Mouse (Mus musculus) lung, adult 18-20 months (tissue): ENCODE data around the gene Erv3.
"Not testable (repeated sequence)": the region's sequence is repeated elsewhere in the genome, so short reads cannot be mapped to it uniquely, and the experiment has no call there.

Experiments used
- DNase-seq, 2 experiments: peaks; one replicate each; pipeline ENCODE4 v3.0.0; 2022; ENCODE audit warnings: mixed read lengths in 2 of 2

Erv3 gene

DNA sequence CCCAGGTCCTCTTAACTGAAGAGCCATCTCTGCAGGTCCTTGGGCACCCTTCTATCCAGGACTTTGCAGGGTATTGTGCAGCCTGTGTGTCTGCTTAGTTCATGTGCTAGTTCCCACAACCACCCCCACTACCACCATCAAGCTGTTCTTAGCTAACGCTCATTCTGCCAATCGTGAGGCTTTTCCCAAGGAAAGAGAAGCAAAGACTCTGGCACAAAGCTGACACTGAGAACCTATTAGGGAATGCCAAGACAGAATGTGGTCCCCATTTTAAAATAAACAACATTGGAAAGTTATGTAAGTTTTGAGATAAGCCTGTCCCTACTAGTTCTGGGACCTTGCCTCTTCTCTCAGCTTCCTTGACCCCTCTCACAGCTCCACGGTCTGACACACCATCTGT lies 3.9 kb upstream of the Erv3 start:
- DNase-seq: no peak

DNA sequence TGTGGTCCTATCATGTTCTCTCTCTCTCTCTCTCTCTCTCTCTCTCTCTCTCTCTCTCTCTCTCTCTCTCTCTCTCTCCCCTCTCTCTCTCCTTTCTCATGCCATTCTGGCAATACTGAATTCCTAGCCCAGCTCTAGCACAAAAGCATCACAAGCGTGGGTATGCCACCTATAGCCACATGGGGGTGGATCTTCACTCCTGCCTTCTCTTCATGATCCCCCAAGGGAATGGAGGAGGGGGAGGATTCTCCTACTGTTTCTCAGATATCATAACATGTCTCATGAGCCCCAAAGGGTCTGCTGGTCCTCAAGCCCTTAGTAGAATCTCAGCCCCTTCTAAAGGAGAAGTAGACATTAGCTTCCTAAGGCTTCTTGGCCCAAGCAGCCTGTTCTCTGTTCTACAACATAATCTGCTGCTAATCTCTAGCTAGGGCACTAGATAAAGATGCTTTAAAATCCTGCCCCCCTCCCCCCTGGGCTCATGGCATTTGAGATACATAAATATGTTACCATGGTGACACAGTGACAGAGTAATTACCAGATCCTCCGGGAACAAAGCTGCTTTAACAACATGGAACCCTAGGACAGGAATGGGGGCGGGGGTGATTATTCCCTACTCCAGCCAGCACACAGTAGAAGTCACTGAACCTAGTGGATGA lies 3.2 kb upstream of the Erv3 start:
- no peak for DNase-seq

DNA sequence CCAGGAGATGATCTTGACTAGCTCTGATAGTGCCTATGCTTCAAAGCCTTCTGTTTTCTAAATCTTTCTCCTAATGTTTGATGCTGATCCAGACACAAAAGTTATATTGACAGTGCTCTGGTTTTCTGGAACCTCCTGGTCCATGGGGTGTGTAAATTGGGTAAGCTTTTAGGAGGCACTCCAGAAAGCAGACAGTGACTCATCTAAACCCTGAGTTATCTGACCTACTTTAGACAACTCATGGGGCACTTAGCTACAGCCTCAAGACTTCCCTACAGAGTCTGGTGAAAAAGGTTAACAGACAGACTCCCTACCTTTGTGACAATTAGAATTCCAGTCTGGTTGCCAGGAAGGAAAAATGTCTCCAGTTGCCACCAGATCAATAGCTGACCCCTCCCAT lies 1.7 kb downstream of the Erv3 start:
- DNase-seq: no peak

DNA sequence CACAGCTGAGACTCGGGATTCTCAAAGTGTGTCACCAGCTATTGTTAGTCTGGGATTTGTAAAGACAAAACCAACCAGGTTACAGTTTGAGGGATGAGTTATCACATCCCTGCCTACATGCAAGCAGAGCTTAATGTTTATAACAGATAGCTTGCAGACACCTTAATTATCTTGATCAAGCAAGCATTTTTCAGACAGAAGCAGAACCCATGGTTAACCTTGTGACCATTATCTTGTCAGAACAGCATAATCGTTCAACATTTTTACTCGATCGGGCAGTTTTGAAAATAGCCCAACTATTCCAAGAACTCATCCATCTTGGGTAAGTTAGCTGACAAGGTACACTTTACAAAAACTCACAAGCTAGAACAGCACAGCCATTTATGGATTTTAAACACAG lies 5.8 kb downstream of the Erv3 start:
- no peak for DNase-seq

DNA sequence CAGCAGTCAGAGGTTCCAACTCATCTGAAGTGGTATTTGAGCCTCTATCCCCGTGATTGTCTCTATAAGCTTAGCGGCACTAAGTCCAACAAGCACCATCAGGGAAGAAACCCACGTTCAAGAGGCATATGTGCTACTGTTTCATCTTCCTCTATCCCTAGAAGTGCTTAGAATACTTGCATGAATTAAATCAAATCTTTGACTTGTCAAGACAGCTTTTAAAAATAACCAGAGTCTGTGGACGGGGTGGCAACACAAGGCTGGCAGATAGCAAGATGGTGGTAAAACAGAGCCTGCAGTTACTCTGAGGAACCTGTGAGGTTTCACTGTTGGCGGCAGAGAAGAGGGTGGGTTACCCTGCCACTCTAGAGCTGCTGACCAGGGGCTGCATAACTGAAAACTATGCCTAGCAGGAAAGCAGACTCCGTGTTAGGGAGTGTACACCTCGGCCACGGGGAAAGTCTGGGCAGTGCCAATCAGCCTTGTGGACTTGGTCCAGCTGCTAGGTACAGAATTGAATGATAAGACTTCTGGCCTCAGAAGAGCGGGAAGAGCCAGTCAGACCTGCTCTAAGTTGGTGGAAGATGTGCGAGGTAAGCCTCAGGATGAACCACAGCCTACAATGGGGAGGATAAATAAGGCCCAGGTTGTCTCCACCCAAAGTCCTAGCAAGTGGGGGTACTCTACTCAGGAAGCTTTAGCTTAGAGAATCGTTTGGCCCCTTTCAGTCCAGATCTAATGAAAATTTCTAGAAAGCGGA lies 8.0 kb downstream of the Erv3 start:
- no peak for DNase-seq

DNA sequence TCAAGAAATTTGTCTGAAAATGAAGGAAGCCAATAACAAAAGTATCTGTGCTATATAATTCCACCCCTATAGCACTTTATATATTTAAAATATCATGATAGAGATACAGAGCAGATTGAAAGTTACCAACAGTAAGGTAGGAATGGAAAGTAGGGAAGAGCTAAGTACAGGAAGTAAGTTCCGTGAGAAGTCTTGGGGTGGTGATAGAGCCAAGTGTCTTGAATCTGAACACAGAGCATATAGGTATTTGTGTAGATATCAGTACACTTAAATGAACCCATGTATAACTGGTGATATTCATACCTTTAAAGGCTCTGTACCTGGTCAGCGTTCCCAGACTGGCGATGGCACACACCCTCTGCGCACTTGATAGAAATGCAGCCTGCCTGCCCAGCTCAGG lies 9.5 kb downstream of the Erv3 start:
- no peak for DNase-seq

DNA sequence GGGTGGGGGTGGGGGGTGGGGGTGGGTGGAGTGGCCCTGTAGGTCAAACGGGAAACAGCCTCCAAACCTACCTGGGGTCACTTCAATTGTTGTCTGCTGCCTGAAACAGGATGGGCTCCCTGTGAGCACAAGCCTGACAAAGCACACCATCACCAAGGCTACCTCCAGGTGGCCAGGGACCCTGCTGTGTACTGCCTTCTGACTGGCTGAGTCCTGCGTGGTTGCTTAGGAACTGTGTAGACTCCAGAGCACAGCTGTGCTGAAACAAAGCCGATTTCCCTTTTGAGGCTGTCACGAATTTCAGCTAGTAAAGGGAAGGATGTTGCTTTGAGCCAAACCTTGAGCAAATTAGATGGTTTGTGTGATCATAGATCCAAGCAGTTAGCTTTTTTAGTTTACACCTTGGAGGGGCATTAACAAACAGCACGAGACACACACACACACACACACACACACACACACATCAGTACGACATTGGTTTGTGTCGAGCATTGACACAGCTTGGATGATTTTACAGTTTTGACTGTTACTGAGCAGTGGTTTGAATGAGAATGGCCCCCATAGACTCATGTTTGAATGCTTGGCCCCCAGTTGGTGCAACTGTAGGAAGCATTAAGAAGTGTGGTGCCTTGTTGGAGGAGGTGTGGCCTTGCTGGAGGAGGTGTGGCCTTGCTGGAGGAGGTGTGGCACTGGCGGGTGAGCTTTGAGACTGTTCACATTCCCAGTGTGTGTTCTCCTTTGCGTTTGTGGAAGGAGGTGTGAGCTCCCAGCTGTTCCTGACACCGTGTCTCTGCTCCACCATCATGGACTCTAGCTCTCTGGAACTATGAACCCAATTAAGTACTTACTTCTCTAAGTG lies 11.8 kb downstream of the Erv3 start:
- DNase-seq: peak; percentile 21 to 39

DNA sequence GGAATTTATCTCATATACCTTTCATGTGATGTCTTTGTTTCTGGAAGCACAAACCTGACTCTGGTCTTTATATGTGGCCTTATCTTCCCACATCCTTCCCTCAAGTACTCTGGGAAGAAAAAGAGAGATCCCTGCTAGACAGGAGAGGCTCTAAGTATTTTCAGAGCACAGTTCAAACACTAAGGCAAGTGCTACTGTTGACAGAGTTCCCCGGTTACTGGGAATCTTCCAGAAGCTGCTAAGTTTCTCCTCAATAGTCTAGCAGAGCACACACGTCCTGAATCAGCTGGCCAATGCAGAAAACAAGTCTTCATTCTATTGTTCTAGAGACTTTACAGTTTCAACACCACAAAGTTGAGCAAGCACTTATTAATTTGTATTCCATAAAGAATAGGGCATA lies 12.7 kb downstream of the Erv3 start:
- peak in 1 of 2 experiments; percentile 23 for DNase-seq

DNA sequence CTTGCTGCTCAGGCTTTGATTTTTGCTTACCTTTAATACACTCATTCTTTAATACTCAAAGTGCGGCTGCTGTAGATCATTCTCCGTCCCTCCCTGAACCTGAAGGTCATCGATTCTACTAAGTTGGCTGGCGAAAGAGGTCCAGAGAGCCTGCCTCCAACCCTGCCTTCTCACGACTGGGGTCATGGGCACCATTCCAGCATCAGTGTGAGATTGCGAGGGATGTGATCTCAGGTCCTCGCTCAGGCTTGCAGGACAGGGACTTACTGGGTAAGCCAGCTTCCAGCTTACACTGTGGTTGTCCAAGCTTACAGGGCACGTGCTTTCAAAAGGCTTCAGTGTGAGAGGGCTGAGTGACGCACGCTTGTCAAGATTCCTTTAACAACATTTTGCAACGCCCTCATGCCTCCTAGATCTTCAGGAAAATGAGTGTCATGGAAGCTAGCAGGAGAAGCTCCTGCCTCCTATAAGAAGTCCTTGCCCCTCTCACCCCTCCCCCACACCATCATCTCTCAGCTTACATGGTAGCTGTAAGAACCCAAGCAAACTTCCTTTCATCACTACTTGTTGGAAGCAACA lies 13.3 kb downstream of the Erv3 start:
- DNase-seq: peak; percentile 52 to 62

DNA sequence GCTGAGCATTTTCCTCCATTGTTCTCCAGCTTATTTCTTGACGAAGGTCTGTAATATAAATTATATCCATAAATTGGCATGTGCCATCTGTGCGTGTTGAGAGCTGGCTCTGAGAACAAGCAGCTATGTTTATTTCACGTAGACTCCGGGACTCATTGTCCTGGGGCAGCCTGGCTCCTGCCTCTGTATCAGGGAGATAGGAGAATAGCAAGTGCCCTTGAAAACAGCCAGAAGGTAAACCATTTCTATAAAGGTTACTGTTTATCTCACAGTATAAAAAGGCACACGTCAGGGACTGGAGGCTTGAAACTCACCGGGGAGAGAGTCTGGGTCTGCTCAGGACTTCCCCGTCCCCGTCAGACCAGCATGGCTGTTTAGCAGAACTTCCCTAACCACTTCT lies 13.9 kb downstream of the Erv3 start:
- no peak for DNase-seq

DNA sequence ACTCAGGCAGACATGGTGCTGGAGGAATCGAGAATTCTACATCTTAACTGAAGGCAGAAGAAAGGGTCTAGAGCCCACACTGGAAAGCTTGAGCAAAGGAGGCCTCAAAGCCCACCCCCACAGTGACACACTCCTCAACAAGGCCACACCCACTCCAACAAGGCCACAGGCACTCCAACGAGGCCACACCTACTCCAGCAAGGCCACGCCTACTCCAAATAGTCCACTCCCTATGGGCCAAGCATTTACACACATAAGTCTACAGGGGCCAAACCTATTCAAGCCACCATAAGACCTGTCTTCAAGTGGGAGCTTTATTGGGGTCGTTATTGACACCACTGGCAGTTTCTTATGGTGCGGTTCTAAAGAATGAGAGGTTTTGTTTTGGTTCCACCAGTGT lies 17.0 kb downstream of the Erv3 start:
- DNase-seq: no peak

DNA sequence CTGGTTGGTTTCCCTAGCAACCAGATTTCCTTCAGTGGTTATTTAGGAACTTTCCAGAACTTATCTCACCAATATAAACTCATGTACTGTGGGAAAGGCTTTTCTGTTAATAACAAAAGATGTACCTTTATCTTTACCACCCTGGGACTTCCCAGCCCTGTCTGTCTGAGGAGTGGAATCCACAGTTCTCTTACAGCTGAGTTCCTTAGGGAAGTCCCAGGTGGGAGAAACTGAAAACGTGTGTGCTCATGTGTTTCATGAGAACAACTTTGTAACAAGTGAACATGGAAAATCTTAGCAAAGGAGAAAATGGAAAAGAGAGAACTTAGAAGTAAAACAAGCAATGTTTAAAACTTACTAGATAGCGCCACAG lies 18.2 kb downstream of the Erv3 start:
- DNase-seq: no peak

DNA sequence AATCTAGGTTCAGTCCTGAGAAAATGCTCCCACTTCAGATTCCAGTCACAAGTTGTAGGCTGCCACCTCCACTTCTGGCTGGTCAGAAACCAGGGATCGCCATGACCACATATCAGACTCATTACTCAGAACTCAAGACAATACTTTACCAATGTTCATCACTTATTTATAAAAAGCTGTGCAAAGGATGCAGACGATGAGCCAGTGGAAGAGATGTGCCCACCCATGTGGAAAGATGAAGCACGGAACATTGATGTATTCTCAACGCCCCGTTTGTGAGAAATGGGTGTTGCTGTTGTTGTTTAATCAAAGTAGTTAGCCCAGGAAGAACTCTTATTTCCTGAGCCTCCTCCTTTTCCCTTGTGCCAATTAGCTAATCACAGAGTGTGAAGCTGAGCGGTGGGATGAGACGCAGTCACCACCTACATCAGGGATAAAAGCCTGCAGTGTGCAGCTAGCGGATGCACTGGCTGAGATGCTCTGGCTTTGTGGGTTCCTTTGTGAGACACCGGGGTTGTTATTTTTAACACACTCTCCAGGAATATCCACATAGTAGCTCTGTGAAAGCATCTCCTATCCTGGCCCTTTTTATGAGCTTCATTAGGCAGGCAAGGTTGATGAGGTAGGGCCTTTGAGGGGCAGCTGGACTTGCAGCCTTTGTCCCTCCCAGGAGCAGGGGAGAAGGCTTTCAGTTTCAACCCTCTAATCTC lies 18.8 kb downstream of the Erv3 start:
- DNase-seq: no peak

GRCm38 (mm10) chr2:131834296-131834695 lies 25.3 kb downstream of the Erv3 start:
- DNase-seq: no peak

DNA sequence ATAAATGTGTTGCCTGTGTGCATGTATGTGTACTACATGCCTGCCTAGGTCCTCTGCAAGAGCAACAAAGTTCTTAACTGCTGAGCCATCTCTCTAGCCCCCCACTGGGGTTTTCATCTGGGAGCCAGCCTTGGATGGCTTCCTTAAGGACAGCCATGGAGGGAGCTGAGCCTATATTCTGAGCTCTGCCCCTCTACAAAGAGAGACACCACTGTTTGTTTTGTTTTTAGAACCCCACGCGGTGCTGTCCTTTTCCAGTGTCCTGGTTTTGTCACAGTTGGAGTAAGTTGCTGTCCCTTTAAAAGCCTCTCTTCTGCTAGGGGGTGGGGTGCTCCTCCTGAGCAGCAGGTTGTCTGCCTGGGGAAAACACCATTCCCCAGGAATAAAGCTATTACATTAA lies 27.7 kb downstream of the Erv3 start:
- no peak for DNase-seq

DNA sequence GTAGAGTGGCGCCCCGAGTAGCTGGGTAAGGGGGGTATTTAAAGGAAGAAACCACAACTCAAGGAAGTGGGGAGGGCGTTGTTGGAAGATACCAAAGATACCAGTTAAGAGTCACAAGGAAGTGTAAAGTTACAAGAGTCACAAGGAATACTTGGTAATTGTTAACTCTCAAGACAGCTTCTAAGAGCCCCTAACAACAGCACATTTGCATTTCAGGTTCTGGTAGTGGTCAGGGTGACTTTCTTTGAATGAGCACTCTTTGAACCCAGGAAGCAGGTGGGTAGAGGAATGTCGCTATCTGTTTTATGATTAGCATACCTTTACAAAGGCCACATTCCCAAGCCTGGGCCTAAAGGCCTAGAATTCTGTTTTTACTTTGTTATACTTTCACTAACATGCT lies 28.6 kb downstream of the Erv3 start:
- DNase-seq: not testable (repeated sequence)

- DNase-seq: peak in 1 of 2 experiments; percentile 57
Measured at GRCm38 (mm10) chr2:131827999-131828975, 31.3 kb downstream of the Erv3 start.

DNA sequence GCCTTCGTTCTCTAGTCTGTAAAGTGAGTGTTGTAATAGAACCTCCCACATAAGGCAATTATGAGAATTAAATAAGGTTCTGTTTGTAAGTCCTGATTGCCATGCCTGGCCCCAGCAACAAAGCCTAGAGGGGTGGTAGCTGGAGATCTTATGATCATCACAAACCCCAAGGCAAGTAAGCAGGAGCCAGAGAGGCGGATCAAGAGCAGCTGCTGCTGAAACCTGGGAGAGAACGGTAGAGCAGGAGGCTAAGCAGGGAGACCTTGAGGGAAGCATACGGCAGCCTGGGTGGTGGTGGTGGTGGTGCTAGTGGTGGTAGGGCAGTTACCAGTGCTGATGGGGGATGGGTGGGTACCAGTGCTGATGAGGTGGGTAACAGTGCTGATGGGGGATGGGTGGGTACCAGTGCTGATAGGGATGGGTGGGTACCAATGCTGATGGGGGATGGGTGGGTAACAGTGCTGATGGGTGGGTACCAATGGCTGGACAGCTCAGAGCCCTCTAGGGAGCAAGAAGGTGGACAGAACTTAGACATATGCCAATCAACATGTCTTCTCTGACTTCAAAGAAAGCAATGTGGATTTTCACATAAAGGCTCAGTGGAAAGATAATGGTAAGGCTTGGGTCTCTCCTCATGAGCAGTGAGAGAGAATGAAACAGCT lies 32.4 kb downstream of the Erv3 start:
- no peak for DNase-seq

DNA sequence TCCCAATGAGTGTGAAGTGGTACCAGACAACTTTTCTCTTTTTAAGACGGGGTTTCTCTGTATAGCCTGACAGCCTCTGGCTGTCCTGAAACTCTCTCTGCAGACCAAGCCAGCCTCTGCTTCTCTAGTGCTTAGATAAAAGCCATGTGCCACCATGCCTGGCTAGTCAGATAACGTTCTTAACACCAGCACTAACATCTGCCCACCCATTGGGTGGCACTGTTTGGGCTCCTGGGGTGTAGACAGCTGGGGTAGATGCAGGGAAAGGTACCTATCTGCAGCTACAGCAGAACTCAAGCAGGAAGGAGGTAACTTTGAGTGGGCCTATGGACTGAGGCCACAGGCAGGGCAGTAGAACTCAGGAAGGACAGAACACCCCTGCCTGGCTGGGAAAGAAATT lies 34.0 kb downstream of the Erv3 start:
- DNase-seq: no peak

DNA sequence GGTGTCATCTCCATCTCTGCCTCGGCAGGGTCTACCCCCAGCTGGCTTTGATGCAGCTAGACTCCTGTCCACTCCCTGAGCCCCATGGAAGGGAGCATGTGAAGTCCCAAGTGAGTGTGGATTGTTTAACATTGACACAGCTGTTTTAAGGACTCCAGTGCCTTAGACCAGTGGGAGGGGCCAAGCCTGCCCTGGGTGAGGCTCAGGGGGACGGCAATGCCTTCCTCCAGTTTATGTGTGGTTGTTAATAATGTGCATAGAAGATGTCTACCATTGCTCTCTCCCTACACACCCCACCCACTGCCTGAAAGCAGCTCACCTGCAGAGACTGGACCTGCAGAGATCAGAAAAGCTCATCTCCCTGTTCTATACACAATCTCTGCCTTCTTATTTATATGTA lies 35.6 kb downstream of the Erv3 start:
- no peak for DNase-seq

DNA sequence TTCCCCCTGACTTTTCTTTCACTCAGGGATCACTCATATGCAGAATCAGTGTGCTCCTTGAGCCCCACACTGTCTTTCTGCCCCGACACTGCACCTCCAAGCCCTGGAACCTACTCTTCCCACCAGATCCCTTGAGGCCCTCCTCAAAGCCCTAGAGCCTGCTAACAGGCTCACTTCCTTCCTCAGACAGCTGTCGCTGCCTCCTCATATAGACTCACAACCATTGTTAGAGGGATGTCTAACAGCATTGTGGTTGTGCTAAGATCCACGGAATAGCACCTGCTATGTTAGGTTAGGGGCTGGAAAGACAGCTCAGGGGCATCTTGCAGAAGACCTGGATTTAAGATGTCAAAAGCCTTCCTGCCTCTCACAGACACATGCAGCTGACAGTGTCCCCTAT lies 37.1 kb downstream of the Erv3 start:
- no peak for DNase-seq
